Mouse (Mus musculus) gastrocnemius, adult 2 months (tissue): ENCODE results near the gene 2610507B11Rik. TPM values are rescaled to one million over a fixed set of nuclear protein-coding genes. Genes with fewer than 3 reads are reported as not detected.

Experiments
- DNase-seq: peaks from one replicate; pipeline ENCODE4 v3.0.0; 2022
- H3K27ac ChIP-seq: fragments of 200-600 bp; 2 replicates; pipeline ENCODE4 v1.8.1; 2022; ENCODE audit warnings: mild to moderate bottlenecking
- H3K4me3 ChIP-seq: fragments of 200-600 bp; 2 replicates; pipeline ENCODE4 v1.8.1; 2022; ENCODE audit warnings: mild to moderate bottlenecking, moderate library complexity
- CTCF ChIP-seq: fragments of 200-600 bp; IDR thresholded peaks from 2 replicates; pipeline ENCODE4 v1.8.1; 2022; ENCODE audit warnings: antibody characterized with exemption, mild to moderate bottlenecking, moderate library complexity
- intact Hi-C: fragments of 180-260 bp; cut with DNase I; formaldehyde crosslinking; loops from one replicate; pipeline ENCODE4 v1.15.1; 2025
- long read RNA-seq, 2 experiments: library from polyadenylated mRNA; stranded (forward); transcript quantifications; one replicate each; pipeline ENCODE4 v2.0.0; 2021
- total RNA-seq, 2 experiments: library from RNA; stranded (reverse); gene quantifications; 2 replicates each; pipeline ENCODE4 v1.2.3; 2021

Gene 2610507B11Rik
- 100 to 1,000 TPM; 221 to 231 TPM for total RNA-seq
- long read RNA-seq, experiment 1, full-length matches to known transcripts: 257 of 379 reads
- long read RNA-seq, experiment 1, partial matches to known transcripts: 86 of 379 reads
- long read RNA-seq, experiment 1, other reads (novel, unspliced or antisense): 36 of 379 reads
- long read RNA-seq, experiment 2, full-length matches to known transcripts: 259 of 404 reads
- long read RNA-seq, experiment 2, partial matches to known transcripts: 118 of 404 reads
- long read RNA-seq, experiment 2, other reads (novel, unspliced or antisense): 27 of 404 reads

DNA sequence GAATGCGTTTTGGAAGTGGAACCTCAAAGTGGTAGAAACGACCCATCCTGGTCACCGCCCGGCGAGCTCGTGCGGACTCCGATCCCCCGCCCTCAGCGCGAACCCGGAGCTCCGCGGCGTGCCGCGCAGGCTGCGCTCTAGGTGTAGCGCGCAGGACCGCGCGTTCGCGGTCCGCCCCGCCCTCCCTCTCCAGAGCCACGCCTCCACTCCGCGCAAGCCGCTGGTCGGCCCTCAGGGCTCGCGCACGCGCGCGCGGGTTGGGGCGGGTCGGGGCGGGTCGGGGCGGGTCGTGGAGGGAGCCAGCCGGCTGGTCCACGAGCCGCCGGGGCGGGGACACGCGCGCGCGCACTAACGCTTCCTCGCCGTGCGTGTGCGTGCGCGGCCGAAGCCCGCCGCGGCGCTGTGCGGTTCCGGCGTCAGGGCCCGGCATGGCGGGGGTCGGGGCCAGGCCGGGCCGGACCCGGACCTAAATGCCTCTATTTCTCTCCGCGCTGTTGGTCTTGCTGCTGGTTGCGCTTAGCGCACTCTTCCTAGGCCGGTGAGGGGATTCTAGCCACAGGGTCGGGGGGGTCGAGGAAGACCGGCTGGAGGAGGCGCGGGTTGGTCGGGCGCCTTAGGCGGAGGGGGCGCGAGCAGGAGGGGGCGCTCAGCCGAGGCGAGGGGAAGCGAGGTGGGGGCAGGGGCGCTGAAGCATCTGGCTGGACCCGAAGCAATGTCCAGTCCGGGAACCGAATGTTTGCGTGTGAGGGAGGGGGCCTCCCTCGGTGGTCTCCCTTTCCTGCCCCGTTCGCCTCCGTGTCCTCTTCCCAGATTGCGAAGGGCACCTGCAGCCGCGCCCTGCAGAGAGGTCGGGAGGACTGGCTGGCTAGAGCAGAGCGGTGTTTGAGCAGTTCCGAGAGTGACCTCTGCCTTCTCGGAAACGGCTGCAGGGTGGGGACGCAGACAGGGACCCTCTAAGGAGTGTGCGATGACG, at the start of gene 2610507B11Rik:
TSS of gene 2610507B11Rik (plus strand) at position 373 of the 973 bp plus-strand sequence.
- peak; percentile 6; the same call in 1 of the 2 replicates for TF ChIP-seq CTCF
- peak; percentile 97 for DNase-seq
- intact Hi-C loops: loop anchor here (2.0 kb wide), 1 partner anchor 85 kb away; no protein-coding TSS in a partner anchor
- H3K27ac ChIP-seq: peak within 1 kb of the TSS; percentile 97
- peak within 1 kb of the TSS; percentile 98 for H3K4me3 ChIP-seq

DNA sequence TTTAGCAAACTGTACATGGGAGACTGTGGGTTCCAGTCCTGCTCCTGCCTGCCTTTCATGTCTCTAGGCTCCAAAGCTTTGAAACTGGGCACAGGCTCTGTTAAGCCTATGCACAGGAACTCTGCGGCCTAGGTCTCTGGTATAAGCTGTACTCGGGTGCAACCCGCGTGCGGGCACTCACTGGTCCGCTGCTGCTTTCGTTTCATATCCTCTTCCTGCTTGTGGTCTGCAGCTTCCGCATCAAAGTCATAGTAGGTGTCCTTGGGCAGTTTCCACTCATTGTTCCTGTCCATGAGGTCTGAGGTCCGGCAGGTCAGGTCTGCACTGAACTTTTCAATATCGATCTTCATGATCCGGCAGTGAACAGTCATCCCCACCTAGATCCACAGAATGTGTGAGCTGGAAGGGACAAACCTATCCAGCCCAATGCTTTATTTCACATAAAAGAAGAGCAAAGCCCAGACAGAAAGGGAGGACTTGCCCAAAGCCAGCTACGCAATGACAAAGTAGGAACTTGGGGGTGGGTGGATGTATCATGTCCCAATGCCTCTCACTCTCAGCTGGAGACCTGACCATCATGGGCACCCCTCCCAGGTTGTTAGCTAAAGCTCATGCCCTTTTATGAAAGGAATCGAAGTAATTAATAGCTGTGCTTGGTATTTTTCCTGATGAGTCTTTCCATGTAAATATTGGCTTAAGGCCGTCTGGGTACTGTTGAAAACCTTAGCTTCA, 48.3 kb upstream of the 2610507B11Rik start:
- TF ChIP-seq CTCF: no peak
- no peak for DNase-seq
- intact Hi-C loops: no loop called here
- Histone ChIP-seq H3K4me3 (no peak overlapping the region), H3K27ac (no peak overlapping the region)

GRCm38 (mm10) chr11:78215709-78216317, 45.7 kb upstream of the 2610507B11Rik start:
- no peak for TF ChIP-seq CTCF
- intact Hi-C loops: no loop called here
- no peak overlapping the region for H3K4me3 ChIP-seq
- no peak overlapping the region; the same call in 1 of the 2 replicates for H3K27ac ChIP-seq
- no peak for DNase-seq

- intact Hi-C loops: no loop called here
- Histone ChIP-seq H3K27ac (peak overlapping the region; percentile 66), H3K4me3 (no peak overlapping the region)
- TF ChIP-seq CTCF: peak; percentile 10; the same call in 1 of the 2 replicates
- DNase-seq: peak; percentile 74
Observed at GRCm38 (mm10) chr11:78223586-78223985, 38.0 kb upstream of the 2610507B11Rik start.

- TF ChIP-seq CTCF: no peak
- no peak overlapping the region for H3K27ac ChIP-seq
- intact Hi-C loops: no loop called here
- no peak overlapping the region for H3K4me3 ChIP-seq
- no peak for DNase-seq
Observed at GRCm38 (mm10) chr11:78231518-78231917, 30.0 kb upstream of the 2610507B11Rik start.

- peak overlapping the region; percentile 74 for H3K27ac ChIP-seq
- DNase-seq: peak; percentile 26
- peak overlapping the region; percentile 24; the same call in 1 of the 2 replicates for H3K4me3 ChIP-seq
- no peak for TF ChIP-seq CTCF
- intact Hi-C loops: no loop called here
Observed at GRCm38 (mm10) chr11:78240193-78240857, 21.2 kb upstream of the 2610507B11Rik start.

- peak; percentile 36 for DNase-seq
- Histone ChIP-seq H3K27ac (peak overlapping the region; percentile 99), H3K4me3 (peak overlapping the region; percentile 86)
- no peak; the same call in 1 of the 2 replicates for TF ChIP-seq CTCF
- intact Hi-C loops: no loop called here
Observed at GRCm38 (mm10) chr11:78245261-78245626, 16.3 kb upstream of the 2610507B11Rik start.

DNA sequence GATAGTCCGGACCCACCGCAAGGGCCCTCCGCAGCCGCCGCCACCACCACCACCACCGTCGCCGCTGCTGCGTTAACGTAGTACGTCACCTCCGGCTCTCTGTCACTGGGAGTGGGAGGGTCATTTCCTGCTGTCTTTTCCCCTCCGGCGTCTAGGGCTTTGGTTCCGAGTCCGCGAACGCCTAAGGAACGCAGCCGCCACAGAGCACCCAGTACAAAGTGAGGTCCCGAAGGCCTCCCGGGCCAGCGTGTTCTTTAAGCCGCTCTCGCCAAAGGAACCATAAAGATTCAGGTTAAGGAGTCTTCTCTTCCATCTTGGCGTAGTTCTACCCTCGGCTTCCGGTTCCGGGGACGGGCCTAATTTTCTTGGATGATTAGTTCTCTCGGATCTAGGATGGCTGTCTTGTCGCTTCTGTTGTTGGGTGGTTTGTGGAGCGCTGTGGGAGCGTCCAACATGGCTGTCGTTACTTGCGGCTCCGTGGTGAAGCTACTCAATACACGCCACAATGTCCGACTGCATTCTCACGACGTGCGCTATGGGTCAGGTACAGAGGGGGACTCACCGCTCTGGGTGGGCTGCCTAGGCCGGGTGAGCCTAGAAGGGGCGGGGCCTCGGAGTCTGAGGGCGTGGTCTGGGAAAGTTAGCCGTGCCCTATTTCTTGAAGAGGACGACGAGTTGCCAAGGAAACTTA, 15.8 kb upstream of the 2610507B11Rik start, which contains the start of the genes Sdf2 and Supt6:
TSS of gene Sdf2 (plus strand) at position 120 of the 691 bp plus-strand sequence.
TSS of gene Supt6 (minus strand) at position 361 of the 691 bp plus-strand sequence.
- TF ChIP-seq CTCF: no peak
- intact Hi-C loops: no loop called here
- DNase-seq: peak; percentile 91
- Histone ChIP-seq H3K4me3 (peak within 1 kb of the TSS; percentile 86), H3K27ac (peak within 1 kb of the TSS; percentile 99)

DNA sequence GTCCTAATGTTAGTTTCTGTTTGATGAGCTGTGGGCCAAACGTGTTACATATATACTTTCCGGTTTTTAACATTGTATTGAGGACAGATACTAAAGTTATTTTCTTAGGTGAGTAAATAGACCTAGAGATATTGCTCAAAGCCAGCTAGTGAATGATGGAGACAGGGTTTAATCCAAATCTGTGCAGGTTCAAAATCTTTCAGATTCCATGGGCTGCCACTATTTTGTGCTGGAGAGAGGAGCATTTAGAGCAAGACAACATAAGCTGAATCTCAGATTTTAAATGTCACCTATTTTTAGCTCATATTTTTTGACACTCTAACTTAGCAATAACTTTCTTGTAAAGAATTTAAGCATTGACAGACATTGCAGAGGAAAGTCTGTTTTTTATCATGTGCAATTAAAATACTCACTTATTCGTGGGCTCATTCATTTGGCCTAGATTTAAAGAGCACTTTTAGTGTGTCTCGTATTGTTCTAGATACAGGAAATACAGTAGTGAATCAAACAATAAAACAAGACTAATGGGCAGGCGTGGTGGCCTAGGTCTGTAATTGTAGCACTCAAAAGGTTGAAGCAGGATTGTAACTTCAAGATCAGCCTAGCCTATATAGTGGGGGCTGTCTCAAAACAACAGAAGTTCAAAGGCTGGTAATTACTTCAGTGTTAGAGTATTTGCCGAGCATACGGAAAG, 15.1 kb upstream of the 2610507B11Rik start:
- Histone ChIP-seq H3K4me3 (peak overlapping the region; percentile 86), H3K27ac (peak overlapping the region; percentile 99)
- no peak for TF ChIP-seq CTCF
- intact Hi-C loops: no loop called here
- no peak for DNase-seq

DNA sequence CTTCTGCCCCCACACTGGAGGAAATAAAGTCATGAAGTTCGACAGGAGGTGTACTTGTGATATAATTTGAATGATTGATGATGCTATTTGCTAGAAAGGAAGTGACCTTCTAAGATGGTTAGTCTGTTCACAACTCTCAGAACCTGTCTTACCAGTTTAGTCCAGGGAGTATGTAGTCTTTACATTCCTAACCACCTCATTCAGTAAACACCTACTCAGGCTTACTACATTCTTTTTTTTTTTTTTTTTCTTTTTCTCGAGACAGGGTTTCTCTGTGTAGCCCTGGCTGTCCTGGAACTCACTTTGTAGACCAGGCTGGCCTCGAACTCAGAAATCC, 14.6 kb upstream of the 2610507B11Rik start:
- DNase-seq: no peak
- Histone ChIP-seq H3K27ac (peak overlapping the region; percentile 99), H3K4me3 (peak overlapping the region; percentile 86)
- no peak for TF ChIP-seq CTCF
- intact Hi-C loops: no loop called here
